Mouse (Mus musculus) kidney, adult 8-10 months (tissue): ENCODE measurements around the gene H2al1n.
"Not testable (repeated sequence)": the region's sequence is repeated elsewhere in the genome, so short reads cannot be mapped to it uniquely, and the experiment has no call there.

ENCODE experiments used
- DNase-seq, 2 experiments: peaks; one replicate each; pipeline ENCODE4 v3.0.0; 2022

H2al1n gene

DNA sequence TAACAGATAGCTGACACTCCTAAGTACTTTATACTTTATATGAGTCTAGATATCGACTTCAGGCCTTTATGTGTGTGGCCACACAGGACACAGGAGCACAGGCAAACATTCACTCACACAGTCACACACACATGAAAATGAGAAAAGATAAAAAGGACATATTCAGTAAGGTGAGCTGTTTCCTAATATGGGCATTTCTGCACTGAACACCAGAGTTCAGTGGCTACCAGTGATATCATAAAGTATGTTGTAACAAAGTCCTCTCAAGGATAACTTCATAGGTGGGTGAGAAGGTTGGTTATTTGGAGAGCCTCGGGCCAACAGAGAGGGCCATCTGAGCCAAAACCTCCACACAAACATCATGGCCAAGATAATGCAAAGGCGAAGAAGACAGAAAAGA lies at the start of gene H2al1n:
Gene H2al1n, plus strand, starts transcription at position 301 of the 400 bp plus-strand sequence.
- not testable (repeated sequence) for DNase-seq

DNA sequence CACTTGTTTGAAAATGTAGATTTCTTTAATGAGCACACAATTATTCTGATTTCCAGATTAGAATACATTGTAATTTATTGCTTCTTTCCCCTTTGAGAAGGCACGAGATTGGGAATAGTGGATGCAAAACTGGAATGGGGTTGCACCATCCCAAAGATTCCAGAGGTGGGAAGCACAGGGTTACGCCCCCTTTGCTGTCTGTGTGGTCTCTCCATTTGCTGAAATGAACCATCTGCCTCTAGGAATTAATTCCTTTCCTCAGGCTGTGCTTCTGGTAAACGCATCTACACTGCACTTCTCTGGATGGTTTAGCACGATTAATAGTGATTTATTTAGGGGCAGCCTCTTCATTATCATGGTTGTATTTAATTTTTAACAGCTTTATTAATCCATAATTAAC lies 11.7 kb upstream of the H2al1n start:
- DNase-seq: no peak

DNA sequence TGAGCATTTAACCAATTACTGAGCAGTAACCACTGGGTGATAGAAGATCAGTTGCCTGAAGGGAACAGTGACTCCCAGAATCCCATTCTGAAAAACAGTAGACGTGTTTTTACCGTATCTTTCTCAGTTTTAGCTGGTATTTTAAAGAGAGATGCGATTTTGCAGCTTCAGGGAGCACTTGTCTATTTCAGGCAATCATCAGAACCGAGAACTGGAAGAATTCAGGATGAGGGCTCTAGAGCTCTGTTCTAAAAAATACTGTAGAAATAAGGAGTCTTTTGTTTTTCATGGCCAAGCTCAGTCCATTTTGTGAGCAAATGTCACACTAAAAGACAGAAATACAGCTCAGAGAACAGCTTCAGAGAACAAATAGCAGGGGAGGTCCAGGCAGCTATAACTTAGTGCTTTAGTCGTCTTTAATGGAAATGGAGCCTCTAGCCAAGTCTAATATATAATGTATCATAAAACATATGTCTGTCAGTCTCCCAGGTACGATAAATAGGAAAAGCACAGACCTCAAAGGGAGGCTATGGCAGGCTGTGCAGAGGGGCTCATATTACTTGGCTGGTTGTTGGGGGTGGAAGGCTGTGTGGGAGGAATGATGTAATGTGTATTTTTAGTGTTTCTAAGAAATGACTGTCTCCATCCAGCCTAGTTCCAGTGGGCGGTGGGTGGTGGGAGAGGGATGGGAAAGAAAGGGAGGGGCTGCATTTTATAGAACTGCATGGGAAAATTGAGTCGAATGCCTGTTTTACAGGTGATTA lies 4.7 kb upstream of the H2al1n start:
- no peak for DNase-seq

DNA sequence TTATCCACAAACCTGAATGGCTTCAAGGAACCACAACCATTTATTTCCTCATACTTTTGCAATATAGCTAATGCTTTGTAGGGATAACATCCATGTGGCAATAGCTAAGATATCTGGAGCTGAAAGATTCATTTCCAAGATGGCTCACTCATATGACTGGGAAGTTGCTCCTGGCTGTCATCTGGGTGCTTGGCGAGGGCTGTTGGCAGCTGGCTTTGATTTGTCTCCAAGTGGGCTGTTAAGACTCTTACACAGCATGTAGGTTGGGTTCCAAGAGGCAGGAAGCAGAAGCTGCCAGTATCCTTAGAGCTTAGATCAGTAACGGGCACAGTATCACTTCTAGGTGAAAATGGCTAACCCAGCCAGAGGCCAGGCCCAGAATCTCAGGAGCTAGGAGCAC lies 18.3 kb downstream of the H2al1n start:
- DNase-seq: no peak

DNA sequence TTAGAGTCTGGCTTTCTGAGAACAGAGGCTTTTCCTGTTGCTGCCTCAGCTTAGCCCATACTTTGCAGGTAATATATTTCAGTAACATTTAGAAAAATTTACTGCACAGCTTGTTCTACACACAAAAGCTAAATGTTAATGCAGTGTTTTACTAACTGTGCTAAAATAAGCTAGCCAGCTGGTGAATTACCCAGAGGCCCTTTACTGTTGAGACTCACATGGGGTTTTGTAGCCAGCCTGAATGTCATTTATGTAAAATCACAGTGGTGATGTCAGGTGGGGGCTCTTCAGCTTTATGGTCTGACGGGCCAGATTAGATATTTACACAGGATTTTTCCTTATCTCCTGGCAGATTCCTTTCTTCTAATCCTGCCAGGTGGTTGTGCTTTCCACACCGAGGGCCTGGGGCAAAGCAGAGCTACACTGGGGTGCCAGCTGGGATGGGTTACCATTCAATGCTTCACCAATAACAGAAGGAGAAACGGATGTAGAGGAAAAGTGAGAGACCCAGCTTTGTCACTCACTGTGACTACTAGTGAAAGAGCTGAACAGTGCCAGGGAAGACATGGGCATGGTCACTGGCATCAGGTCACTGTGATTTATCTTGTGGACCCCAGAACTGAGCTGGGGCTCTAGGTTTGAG lies 48.8 kb downstream of the H2al1n start:
- no peak for DNase-seq
